Mouse (Mus musculus) spleen, postnatal 4 days (tissue): ENCODE data around the gene Rreb1.

Source experiments
- DNase-seq, 2 experiments: peaks; one replicate each; pipeline ENCODE4 v3.0.0; 2022; ENCODE audit warnings: low spot score in 2 of 2

Rreb1 gene

GRCm38 (mm10) chr13:37778147-37778593 lies at the start of gene Rreb1:
Gene Rreb1, plus strand, starts transcription at chr13:37778400.
- peak; percentile 33 to 76 for DNase-seq

GRCm38 (mm10) chr13:37728551-37728950 lies 49.6 kb upstream of the Rreb1 start:
- DNase-seq, result no peak

- no peak for DNase-seq
Observed at GRCm38 (mm10) chr13:37731914-37732693, 46.1 kb upstream of the Rreb1 start.

GRCm38 (mm10) chr13:37734501-37734900 lies 43.7 kb upstream of the Rreb1 start:
- no peak for DNase-seq

- no peak for DNase-seq
Observed at GRCm38 (mm10) chr13:37740111-37740510, 38.1 kb upstream of the Rreb1 start.

- DNase-seq, result no peak
Observed at GRCm38 (mm10) chr13:37740752-37741151, 37.4 kb upstream of the Rreb1 start.

GRCm38 (mm10) chr13:37742248-37742647 lies 36.0 kb upstream of the Rreb1 start:
- no peak for DNase-seq

GRCm38 (mm10) chr13:37747504-37747903 lies 30.7 kb upstream of the Rreb1 start:
- no peak for DNase-seq

GRCm38 (mm10) chr13:37749485-37749884 lies 28.7 kb upstream of the Rreb1 start:
- no peak for DNase-seq

GRCm38 (mm10) chr13:37751154-37751950 lies 26.8 kb upstream of the Rreb1 start:
- DNase-seq, result peak; percentile 45 to 64

GRCm38 (mm10) chr13:37759341-37760012 lies 18.7 kb upstream of the Rreb1 start:
- no peak for DNase-seq

- peak in 1 of 2 experiments; percentile 39 for DNase-seq
Observed at GRCm38 (mm10) chr13:37760013-37760342, 18.2 kb upstream of the Rreb1 start.

- DNase-seq, result no peak
Observed at GRCm38 (mm10) chr13:37760373-37760772, 17.8 kb upstream of the Rreb1 start.

- DNase-seq, result no peak
Observed at GRCm38 (mm10) chr13:37760957-37761941, 17.0 kb upstream of the Rreb1 start.

- no peak for DNase-seq
Observed at GRCm38 (mm10) chr13:37763800-37764407, 14.3 kb upstream of the Rreb1 start.

- no peak for DNase-seq
Observed at GRCm38 (mm10) chr13:37769777-37770176, 8.4 kb upstream of the Rreb1 start.

GRCm38 (mm10) chr13:37773476-37773875 lies 4.7 kb upstream of the Rreb1 start:
- DNase-seq, result no peak

GRCm38 (mm10) chr13:37776675-37777074 lies 1.5 kb upstream of the Rreb1 start:
- DNase-seq, result no peak

GRCm38 (mm10) chr13:37777351-37778146 lies 651 bp upstream of the Rreb1 start:
- no peak for DNase-seq
